Mouse (Mus musculus): Measurements from ENCODE around the gene AA986860.

AA986860 gene

DNA sequence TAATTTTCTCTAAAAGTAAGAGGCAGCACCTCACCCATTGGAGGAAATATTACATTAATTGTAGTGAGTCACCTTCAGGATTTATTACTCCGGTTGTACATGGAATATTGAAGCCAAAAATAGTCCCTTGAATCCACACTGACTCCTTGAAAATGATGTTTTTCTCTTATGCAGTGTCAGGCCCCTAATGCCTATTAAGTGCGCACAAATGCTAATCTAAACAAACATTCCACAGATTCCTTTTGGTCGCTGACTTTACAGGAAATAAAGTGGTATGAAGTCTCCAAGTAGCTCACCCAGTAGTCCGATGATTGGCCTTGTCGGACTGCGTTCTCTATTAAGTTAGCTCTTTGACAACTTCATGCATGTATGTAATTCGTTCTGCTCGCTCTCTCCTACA is 3.1 kb downstream of the AA986860 start:
- DNase-seq (ENCODE audit: low spot score): no peak

DNA sequence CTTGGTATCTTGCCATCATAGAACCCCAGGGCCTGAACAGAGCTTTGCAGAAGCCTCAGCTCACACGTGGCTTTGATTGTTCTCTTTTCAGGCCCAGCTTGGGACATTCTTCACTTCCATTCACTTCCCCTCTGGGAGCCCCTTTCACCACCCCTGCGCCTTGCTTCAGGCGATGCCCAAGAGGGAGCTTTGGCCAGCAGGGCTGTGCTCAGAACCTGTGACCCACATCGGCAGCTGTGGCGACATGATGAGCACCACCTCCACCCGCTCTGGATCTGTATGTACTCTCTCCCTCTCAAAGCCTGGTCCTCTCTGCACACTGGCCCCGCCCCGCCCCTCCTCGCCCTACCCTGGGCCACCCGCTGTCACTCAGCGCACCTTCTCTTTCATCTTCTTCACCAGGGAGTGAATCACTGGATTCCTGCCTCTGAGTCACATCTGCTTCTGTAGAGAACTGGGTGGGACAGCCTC is 5.7 kb downstream of the AA986860 start:
- no peak for DNase-seq (ENCODE audit: low spot score)

DNA sequence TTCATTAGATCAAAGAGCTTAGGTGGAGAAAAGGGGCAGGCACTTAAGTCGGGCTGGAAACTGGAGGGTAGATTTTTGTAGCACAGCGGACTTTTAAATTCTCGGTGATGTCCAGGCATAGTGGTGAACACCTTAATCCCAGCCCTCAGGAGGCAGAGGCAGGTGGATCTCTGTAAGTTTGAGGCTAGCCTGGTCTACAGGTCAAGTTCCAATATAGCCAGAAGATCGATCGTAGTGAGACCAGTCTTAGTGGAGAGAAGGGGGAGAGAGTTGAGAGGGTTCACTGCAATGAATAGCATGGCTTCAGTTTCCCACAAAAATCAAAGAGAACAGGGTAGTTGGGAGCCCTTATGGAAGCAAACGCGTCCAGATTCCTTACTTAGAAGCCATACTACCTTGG is 6.1 kb downstream of the AA986860 start:
- DNase-seq (ENCODE audit: low spot score): no peak

DNA sequence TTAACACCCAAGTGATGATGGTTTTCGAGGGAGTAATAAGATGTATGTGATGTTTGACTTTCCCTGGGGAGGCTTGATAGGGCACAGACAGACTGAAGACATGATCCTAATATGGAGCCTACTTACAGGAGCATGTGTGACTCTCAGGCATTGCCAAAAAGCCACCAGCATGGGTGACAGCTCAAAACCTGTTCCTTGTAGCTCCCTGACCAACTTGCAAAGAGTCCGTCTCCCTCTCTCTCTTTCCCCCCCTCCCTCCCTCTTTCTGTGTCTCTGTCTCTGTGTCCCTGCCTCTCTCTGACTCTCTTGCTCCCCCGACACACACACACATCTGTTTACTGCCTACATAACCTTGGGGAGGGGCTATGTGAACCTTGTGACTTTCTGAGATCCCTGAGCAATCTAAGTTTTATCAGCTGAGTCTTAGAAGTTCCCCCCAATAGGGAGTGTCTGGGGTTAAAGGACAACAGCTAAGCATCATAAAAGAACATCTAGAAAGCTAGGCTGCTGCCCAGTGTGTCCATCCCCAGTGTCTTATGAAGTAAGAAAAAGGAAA is 6.9 kb downstream of the AA986860 start:
- DNase-seq (ENCODE audit: low spot score): no peak

DNA sequence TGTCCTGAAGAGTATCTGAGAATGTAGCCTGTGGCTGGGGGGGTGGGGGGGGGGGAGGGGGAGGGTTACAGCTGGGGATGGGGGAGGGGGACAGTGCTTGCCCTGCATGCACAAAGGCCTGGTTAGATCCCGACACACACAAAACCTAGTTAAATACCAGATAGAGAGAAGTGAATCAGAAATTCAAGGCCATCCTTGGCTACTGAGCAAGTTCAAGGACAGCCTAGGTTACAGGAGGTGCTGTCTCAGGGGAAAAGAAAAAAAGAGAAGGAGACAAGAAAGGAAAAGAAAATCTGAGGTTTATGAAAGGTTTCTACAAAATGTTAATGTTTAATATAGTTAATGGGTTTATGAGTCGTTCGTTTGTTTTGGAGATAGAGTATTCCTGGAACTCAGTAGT is 7.9 kb downstream of the AA986860 start:
- DNase-seq (ENCODE audit: low spot score): no peak

DNA sequence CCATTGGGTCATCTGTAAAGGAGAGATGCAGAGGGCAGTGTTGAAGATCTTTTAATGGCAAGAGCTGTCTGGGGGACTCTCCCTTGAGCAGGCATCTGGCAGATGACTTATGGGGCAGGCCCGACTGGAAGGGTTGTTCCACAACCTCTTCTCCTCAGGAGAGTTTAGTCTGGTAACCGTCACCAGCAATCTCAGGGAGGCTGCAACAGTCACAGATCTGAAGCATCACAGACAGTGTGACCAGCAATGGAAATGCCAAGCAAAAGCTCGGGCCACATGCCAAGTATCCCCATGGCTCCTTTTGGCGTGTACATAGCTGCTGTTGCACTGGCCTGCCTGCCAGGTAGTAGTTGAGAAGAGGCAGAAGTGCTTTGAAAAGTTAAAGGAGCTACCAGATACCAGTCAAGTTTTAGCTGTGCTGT is 8.5 kb downstream of the AA986860 start:
- no peak for DNase-seq (ENCODE audit: low spot score)

DNA sequence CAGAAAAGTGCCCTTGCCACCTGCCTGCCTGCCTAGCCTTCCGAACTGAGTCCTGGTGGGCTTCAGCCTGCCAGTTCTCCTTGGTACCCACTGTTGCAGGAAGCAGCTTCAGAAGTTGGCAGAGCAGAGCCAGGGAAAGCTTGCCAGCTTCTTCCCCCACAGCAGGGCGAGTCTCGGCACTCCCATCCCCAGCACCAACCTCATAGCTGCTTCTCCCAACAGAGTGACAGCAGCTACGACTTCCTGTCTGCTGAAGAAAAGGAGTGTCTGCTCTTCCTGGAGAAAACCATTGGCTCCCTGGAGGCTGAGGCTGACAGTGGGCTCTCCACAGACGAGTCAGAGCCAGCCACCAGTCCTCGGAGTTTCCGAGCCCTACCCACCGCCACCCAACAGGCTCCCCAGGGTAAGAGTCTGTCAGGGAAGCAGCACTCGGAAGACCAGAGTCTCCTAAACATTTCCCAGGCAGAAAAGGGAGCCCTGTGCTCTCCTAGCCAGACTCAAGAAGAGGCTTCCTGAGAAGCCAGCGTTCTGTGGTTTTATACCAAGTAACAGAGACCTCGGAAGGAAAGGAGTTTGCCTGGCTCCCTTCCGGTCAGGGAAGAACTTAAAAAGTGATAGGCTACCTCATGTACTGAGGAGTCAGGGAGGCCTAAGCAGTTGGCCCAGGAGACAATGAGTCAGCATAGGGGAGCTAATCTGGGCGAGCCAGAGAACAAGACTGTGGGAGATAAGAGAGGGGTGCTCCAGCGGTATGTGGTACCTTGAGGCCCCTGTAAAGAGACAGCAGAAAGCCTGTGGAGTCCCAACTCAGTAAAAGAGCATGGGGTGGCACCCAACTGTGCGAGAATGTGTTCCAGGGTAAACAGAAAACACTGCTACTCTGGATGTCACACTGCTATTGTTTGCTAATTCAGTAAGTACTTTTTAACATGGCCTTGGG is 9.3 kb downstream of the AA986860 start:
- no peak for DNase-seq (ENCODE audit: low spot score)

DNA sequence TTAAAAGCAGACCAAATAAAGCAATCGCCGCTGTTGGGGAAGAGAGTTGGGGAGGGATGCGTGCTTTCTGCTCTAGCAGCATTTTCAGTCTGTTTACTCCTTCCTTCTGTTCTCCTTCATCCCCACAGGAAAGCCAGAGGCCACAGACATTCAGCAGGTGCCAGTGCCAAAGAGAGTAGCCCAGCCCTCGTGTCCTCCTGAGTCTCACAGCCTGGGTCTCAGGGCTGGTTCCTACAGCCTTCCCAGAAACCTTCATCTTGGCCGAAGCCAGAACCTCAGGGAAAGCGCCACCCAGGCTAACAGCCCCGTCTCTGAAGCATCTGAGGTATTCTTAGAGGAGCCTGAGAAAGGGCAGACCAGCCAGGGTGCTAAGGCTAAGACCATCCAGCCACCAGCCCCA is 10.4 kb downstream of the AA986860 start:
- no peak for DNase-seq (ENCODE audit: low spot score)

DNA sequence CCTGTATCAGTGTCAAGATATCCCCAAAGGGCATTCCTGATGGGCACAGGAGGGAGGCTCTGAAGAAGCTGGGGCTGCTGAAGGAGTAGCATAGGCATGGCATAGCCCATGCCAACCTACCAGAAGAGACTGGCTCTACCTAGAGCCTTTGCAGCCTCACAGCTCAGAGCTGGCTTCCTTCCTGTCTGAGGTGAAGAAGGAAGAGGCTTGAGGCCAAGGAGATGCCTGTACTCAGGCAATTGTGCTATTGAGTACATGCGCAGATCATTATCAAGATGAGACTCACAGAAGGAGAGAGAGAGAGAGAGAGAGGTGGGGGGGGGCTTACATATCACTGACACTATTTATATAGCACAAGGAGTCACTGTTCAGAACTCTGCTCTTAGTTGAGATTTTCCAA is 12.0 kb downstream of the AA986860 start:
- no peak for DNase-seq (ENCODE audit: low spot score)

DNA sequence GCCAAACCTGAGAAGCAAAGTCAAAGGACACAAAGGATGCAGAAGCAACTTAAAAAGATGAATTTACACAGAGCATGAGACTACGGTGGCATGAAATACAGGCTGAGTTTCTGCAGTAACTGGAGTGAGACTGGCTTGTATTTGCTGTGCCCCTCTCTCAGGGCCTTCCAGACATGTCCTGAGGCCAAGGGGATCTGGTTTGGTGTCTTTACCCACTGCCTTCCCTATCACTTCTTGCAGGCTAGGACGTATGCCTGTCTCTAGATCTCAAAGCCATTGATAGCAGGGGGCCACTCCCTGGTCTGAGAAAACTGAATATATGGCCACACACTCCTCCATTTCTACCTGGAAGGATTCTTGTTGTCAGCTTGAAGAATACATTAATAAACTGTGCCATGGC is 12.4 kb downstream of the AA986860 start:
- no peak for DNase-seq (ENCODE audit: low spot score)

DNA sequence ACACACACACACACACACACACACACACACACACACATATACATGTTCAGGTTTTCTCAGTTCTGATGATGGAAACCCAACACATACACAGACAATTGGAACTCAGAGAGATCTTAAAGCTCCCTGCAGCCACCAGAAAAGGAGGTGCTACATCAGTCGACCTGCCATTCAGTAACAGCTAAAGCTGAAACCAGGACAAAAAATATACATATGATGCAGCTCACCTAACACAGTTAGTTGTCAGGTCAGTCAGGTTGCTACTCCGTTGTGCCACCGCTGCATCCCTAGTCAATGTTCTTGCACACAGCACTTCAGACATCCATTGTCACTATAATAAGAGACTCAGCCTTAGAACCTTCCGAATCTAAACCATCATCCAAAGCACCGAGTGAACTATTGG is 13.2 kb downstream of the AA986860 start:
- no peak for DNase-seq (ENCODE audit: low spot score)

DNA sequence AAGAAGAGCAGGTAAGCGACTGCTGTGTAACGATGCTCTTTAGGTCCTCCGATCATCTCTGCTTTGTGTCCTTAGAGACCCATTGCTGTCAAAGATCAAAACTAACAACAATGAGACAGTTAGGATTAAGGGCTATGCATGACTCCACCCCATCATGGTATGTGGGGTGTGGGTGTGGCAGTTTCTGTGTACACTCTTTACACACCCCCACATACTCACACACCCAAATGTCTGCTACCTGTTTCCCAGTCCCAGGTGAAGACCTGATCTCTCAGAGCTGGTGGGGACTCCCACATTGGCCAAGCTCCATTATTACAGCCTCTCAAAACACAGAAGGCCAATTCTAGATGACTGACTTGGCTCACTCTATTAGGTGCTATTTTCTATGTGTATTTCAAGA is 13.8 kb downstream of the AA986860 start:
- DNase-seq (ENCODE audit: low spot score): no peak

DNA sequence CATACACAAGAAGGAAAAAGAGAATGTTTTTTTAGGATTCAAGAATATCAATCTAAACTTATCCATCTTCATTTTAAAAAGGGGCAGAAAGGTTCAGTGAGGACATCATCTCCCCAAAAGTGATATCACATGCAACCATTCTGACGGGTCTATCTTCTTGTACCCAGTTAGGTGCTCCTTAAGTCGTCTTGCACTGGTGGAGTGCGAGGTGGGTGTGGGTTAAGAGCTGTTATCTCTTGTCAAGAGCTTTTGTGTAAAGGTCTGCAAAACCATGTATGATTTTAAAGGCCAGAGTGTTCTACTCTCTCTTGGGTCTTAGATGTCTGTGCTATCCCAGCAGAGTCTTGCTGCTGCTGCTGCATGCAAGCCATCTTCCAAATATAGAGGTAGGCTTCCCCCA is 15.0 kb downstream of the AA986860 start:
- no peak for DNase-seq (ENCODE audit: low spot score)

DNA sequence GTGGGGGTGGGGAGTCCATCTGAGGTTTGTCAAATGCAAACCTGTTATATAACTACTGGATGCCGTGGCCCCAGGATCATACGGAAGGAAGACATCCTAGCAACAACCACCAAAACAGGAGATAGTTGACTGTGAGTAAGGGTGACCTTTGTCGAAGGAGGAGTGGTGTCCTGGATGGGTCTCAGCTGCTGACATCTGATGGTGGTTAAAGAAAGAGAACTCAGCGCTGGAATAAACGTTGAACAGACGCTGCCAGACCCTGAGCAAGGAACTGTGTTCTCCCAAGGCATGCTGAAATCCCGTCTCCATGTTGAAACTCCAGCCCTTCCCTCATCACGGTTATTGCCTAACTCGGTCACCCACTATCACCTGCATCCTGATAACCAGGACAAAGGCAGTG is 27.9 kb downstream of the AA986860 start:
- no peak for DNase-seq (ENCODE audit: low spot score)

DNA sequence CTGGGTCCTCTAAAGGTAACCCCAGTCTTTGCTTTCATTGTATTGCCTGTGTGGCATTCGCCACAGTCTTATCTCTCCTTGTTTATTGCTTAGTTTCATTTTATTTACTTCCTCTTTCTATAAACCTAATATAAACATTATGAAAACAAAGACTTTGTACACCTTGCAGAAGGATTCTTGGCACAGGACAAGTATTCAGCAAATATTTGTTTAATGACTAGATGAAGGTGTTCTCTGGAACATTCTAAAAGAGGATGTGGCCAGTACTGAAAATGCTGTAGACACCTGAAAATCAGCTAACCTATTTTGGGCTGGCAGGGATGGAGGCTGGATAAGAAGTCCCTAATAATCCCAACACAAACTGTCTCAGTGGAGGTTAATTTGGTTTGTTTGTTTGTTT is 29.8 kb downstream of the AA986860 start:
- no peak for DNase-seq (ENCODE audit: low spot score)

DNA sequence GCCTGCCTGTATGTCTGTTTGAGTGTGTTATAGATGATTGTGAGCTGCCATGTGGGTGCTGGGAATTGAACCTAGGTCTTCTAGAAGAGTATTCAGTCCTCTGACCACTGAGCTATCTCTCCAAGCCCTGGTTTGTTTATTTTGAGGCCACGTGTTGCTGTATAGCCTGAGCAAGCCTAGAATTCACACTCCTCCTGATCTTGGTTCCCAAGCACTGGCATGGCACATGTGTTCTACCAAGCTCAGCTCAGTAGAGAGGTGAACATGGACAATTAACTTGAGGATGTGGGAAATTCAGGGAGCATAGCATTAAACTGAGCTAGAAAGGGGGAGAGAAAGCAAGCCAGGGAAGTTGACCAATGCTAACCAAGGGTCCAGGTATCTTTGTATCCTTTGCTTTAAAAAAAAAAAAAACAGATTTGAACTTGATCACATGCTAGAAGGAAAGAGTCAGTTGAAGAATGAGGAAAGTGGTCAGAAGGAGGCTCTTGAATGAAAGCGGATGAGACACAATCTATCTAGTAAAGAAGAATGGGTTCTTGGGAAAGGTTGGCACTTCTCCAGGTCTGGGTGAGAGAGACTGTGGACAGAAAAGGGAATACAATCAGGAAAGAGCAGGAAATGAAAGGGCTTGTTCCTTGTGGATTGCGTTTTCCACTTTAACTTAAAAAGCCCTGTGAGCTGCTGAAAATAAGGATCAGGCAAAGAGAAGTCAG is 30.4 kb downstream of the AA986860 start:
- no peak for DNase-seq (ENCODE audit: low spot score)

DNA sequence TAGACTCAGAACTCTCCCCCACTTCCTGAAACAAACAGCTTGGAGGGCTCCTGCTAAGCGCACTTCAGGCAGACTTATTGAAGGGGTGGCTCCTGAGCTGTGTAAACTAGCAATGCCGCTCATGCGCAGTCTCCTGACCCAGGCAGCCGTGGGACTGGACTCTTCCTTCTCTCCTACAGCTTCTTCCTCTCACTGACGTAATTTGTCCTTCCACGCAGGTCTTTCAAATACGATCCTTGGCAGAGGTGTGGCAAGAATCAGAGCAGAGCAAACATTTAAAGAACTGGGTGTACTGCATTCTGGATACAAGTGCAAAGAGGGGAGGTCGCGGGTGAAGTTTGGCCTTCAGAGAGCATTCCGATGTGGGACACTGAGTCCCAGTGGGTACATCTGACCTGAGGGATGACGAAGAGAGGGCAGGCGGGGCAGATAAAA is 32.3 kb downstream of the AA986860 start:
- no peak for DNase-seq (ENCODE audit: low spot score)

DNA sequence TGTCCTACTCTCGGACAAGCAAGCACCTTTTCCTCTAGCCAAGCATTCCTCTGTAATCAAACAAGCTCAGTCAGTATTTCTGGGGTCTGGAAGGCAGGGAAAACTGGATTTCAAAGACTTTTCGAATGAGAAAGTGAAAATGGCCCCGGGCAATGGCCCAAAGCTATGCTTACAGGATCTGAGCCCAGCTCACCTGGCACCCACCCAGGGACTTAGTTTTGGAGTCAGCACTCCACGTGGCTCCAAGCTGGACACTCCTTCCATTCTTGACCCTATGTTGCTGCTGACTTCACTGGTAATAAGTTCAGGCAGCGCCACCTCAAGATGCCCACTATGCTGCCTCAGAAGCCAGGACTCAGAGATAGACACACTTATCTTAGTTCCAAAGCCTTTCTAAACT is 35.3 kb downstream of the AA986860 start:
- DNase-seq (ENCODE audit: low spot score): no peak

DNA sequence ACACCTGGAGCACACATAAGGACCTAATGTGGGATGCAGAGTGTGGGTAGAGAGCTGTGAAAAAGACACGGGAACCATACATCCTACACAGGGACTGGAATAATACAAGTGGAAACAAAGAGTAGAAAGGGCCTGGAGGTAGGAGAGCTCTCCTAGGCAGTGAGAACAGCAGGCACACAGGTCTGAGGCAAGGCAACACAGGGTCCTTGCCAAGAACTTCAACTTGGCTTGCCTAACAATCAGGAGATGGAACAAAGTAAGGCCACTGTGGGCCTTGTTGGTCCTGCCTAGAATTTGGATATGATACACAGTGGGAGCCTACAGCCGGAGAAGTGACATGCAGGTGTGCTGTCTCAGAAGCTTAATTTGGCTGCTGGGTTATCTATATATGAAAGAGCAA is 38.1 kb downstream of the AA986860 start:
- no peak for DNase-seq (ENCODE audit: low spot score)

DNA sequence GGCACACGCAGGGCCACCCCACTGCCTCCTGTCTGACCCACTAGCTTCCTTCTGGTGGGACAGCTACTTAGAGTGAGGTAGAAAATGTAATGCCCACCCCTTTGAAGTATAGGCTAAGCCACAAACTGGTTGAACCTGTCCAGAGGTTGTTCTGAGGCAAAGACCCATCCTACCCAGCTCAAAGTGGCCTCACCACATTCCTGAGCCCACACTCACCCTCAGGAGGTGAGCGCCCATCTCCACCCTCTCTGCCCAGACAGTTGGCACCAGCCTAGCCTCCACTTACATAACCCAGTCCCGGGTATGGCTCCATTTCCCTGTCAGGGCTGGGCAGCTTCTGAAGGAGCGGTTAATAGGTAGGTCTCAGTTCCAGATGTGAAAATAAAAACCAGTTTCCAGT is 38.7 kb downstream of the AA986860 start:
- peak; percentile 30 for DNase-seq (ENCODE audit: low spot score)

DNA sequence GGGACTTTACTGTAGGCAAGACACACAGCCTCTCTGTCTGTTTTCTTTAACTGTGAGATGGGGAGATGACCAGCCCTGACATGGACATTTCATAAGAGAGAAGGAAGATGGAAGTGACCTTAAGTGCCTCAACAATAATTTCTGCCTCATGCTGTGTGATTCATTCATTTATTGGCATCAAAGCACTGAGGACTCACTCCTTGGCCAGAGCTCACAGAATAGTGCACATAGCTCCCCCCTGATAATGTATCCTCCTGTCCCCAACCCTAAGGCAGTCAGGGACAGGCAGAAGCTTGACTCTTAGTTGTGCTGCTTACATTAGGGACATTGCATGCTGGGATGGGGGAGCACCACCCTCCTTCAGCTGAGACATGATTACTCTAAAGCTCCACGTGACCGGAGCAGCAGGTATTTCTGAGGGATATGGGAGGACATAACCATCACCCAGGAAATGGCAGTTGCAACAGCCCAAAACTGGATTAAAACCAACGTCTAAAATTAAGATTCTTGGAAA is 39.3 kb downstream of the AA986860 start:
- DNase-seq (ENCODE audit: low spot score): no peak

DNA sequence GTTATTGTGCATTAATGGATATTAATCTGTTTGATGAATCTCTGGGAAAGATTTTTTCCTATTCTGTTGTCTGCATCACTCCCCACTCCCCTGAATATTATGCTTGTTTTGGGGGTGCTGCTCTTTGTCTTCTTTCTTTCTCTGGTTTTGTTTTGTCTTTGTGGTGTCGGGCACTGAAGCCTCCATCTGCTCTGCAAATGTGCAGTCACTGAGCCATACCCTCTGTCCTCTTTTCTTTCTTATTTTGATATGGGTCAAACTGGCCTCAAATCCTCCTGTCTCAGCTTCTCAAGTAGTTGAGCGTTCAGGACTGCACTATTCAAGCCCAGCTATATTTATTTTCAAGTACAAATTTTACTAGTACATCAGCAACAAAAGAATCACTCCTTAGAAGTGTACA is 43.5 kb downstream of the AA986860 start:
- no peak for DNase-seq (ENCODE audit: low spot score)

All from urinary bladder, postnatal 25 days (tissue).